In the genomic region with DNA sequence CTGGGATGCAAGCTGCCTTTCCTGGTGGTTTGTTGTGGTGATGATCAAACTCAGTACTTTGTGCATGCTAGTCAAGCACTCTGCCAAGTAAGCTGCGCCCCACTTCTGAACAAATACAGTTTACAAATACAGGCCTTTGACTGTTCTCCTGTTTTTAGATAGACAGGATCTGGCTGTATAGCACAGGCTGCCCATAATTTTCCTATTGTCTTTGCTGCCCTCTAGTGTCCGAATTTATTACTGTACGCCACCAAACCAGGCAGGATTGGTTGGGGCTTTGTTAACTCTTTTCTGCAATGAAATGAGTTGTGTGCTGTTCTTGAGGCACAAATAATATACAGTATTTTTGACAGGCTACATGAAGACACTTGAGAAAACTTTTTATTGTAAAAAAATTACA, we compare ENCODE assay signal across 9 mouse cellular contexts. TPM values are rescaled to one million over a fixed set of nuclear protein-coding genes. Genes with fewer than 3 reads are reported as not detected.
DNase-seq lines count a peak whose midpoint lies in the region; ATAC-seq lines count a peak whose summit lies in the region.
"Had no signal": no experiment of that assay in that cellular context is flagged by ENCODE, and none has a peak within 500 bp of the region (broad histone marks: within the 10 kb centered on the region; RNA-seq: fewer than 3 reads in every experiment).

No protein-coding gene starts in this region.

- 10% methylated on average over 3 of the region's 3 CpGs for WGBS in intestine, embryonic 14.5 days
- WGBS in intestine, embryonic 15.5 days = 15% methylated on average over 3 of the region's 3 CpGs
- WGBS in embryonic facial prominence, embryonic 11.5 days = 20% methylated on average over 3 of the region's 3 CpGs
- WGBS in hindbrain, embryonic 13.5 days = 19% methylated on average over 3 of the region's 3 CpGs
- WGBS in midbrain, embryonic 15.5 days = 22% methylated on average over 3 of the region's 3 CpGs

- H3K27me3 ChIP-seq in intestine, embryonic 14.5 days (replicated peaks; ENCODE audit: control insufficient read depth, insufficient read depth, low read length) = no peaks in the 10 kb centered on the region
- no peaks in the 10 kb centered on the region for H3K27me3 ChIP-seq in intestine, embryonic 15.5 days (replicated peaks)
- H3K27me3 ChIP-seq in embryonic facial prominence, embryonic 11.5 days (ENCODE audit: control insufficient read depth, insufficient read depth, low read length) = no peaks in the 10 kb centered on the region
- H3K27me3 ChIP-seq in hindbrain, embryonic 13.5 days = no peaks in the 10 kb centered on the region
- H3K27me3 ChIP-seq in midbrain, embryonic 15.5 days (replicated peaks) = no peaks in the 10 kb centered on the region

- no peaks in the 10 kb centered on the region for H3K36me3 ChIP-seq in intestine, embryonic 14.5 days (ENCODE audit: control insufficient read depth, insufficient read depth, low read length)
- H3K36me3 ChIP-seq in intestine, embryonic 15.5 days = no peaks in the 10 kb centered on the region
- no peaks in the 10 kb centered on the region for H3K36me3 ChIP-seq in embryonic facial prominence, embryonic 11.5 days (replicated peaks; ENCODE audit: control insufficient read depth, insufficient read depth, low read depth, low read length)
- no peaks in the 10 kb centered on the region for H3K36me3 ChIP-seq in hindbrain, embryonic 13.5 days
- H3K36me3 ChIP-seq in midbrain, embryonic 15.5 days (replicated peaks) = no peaks in the 10 kb centered on the region
- H3K36me3 ChIP-seq: G1E had no signal

- peak; percentile 61 for DNase-seq in intestine, embryonic 14.5 days (ENCODE audit: low spot score)
- DNase-seq in adrenal gland, postnatal 25 days = peak; percentile 5
- peak; percentile 65 for DNase-seq in embryonic facial prominence, embryonic 11.5 days (ENCODE audit: low spot score)
- peak; percentile 55 to 65 for DNase-seq in left cerebral cortex, adult 18-20 months (ENCODE audit: low spot score in 2 of 2)

- no peak; the same call in 1 of the 2 replicates for ATAC-seq in intestine, embryonic 14.5 days (replicated peaks; ENCODE audit: low FRiP score, low TSS enrichment, low read depth)
- no peak for ATAC-seq in intestine, embryonic 15.5 days
- 0 out of 2 replicates have a peak, but pooled peaks have one; percentile 23 for ATAC-seq in embryonic facial prominence, embryonic 11.5 days (replicated peaks; ENCODE audit: insufficient number of reproducible peaks, low FRiP score, low TSS enrichment, low read depth)
- ATAC-seq in hindbrain, embryonic 13.5 days (ENCODE audit: low FRiP score) = peak; percentile 71
- ATAC-seq in midbrain, embryonic 15.5 days (replicated peaks) = peak; percentile 86
- no peak for ATAC-seq in inflammation-experienced regulatory T-cells, adult 6 months

- H3K9ac ChIP-seq in intestine, embryonic 14.5 days (ENCODE audit: low read length) = no peak overlapping the region
- H3K9ac ChIP-seq in intestine, embryonic 15.5 days = no peak overlapping the region
- H3K9ac ChIP-seq in embryonic facial prominence, embryonic 11.5 days (replicated peaks; ENCODE audit: low read length) = no peak overlapping the region
- no peak overlapping the region for H3K9ac ChIP-seq in hindbrain, embryonic 13.5 days
- no peak overlapping the region for H3K9ac ChIP-seq in midbrain, embryonic 15.5 days

- H3K4me1 ChIP-seq in intestine, embryonic 14.5 days (replicated peaks; ENCODE audit: control insufficient read depth, insufficient read depth, low read length) = no peaks in the 10 kb centered on the region
- no peaks in the 10 kb centered on the region for H3K4me1 ChIP-seq in intestine, embryonic 15.5 days (replicated peaks)
- no peaks in the 10 kb centered on the region for H3K4me1 ChIP-seq in embryonic facial prominence, embryonic 11.5 days (ENCODE audit: control insufficient read depth, insufficient read depth, low read length)
- H3K4me1 ChIP-seq in hindbrain, embryonic 13.5 days (replicated peaks) = no peaks in the 10 kb centered on the region
- H3K4me1 ChIP-seq in midbrain, embryonic 15.5 days = no peaks in the 10 kb centered on the region

- H3K4me3 ChIP-seq in intestine, embryonic 14.5 days (ENCODE audit: low read depth, low read length) = no peak overlapping the region
- no peak overlapping the region for H3K4me3 ChIP-seq in intestine, embryonic 15.5 days (replicated peaks)
- H3K4me3 ChIP-seq in embryonic facial prominence, embryonic 11.5 days (ENCODE audit: low read depth, low read length) = no peak overlapping the region
- H3K4me3 ChIP-seq in hindbrain, embryonic 13.5 days = no peak overlapping the region
- no peak overlapping the region for H3K4me3 ChIP-seq in midbrain, embryonic 15.5 days

- no peak overlapping the region for H3K4me2 ChIP-seq in intestine, embryonic 14.5 days (ENCODE audit: low read length)
- H3K4me2 ChIP-seq in intestine, embryonic 15.5 days (replicated peaks) = no peak overlapping the region
- H3K4me2 ChIP-seq in embryonic facial prominence, embryonic 11.5 days (ENCODE audit: low read depth, low read length) = no peak overlapping the region
- no peak overlapping the region for H3K4me2 ChIP-seq in hindbrain, embryonic 13.5 days
- no peak overlapping the region for H3K4me2 ChIP-seq in midbrain, embryonic 15.5 days

- H3K27ac ChIP-seq in intestine, embryonic 14.5 days (ENCODE audit: low read depth) = no peak overlapping the region
- no peak overlapping the region for H3K27ac ChIP-seq in intestine, embryonic 15.5 days
- no peak overlapping the region for H3K27ac ChIP-seq in embryonic facial prominence, embryonic 11.5 days (replicated peaks; ENCODE audit: low read depth, low read length)
- no peak overlapping the region for H3K27ac ChIP-seq in hindbrain, embryonic 13.5 days
- no peak overlapping the region for H3K27ac ChIP-seq in midbrain, embryonic 15.5 days

- H3K9me3 ChIP-seq in intestine, embryonic 14.5 days (ENCODE audit: control insufficient read depth, low read length) = no peaks in the 10 kb centered on the region
- H3K9me3 ChIP-seq in intestine, embryonic 15.5 days = no peaks in the 10 kb centered on the region
- H3K9me3 ChIP-seq in embryonic facial prominence, embryonic 11.5 days (replicated peaks; ENCODE audit: control insufficient read depth, low read length) = no peaks in the 10 kb centered on the region
- H3K9me3 ChIP-seq in hindbrain, embryonic 13.5 days = no peaks in the 10 kb centered on the region
- H3K9me3 ChIP-seq in midbrain, embryonic 15.5 days = no peaks in the 10 kb centered on the region
- H3K9me3 ChIP-seq: G1E had no signal

RNA-seq across cellular contexts. Expression of gene Lrch2, which starts 54.8 kb away (rescaled TPM):
- polyA plus RNA-seq in intestine, embryonic 14.5 days (2014; fragmentation: Nextera tagmentation; extraction: Ambion mirVana) = 7.9 and 9.2 TPM in 2 replicates
- 3.4 and 4.1 TPM in 2 replicates for polyA plus RNA-seq in intestine, embryonic 15.5 days (2015; fragmentation: Nextera tagmentation; extraction: Ambion mirVana)
- 26.9 and 28.7 TPM in 2 replicates for total RNA-seq in adrenal gland, postnatal 25 days (2021)
- 10.9 and 11.1 TPM in 2 replicates for polyA plus RNA-seq in embryonic facial prominence, embryonic 11.5 days (2014; fragmentation: Nextera tagmentation; extraction: Ambion mirVana)
- polyA plus RNA-seq in hindbrain, embryonic 13.5 days (2015; fragmentation: Nextera tagmentation; extraction: Ambion mirVana) = 12.8 and 13.4 TPM in 2 replicates
- 10 to 100 TPM; 23.4 to 23.9 TPM for total RNA-seq in left cerebral cortex, adult 18-20 months (2021)
- 10.6 and 11.4 TPM in 2 replicates for polyA plus RNA-seq in midbrain, embryonic 15.5 days (2015; fragmentation: Nextera tagmentation; extraction: Ambion mirVana)
- not detected for polyA plus RNA-seq in inflammation-experienced regulatory T-cells, adult 6 months (2017; shearing (Covaris generic))
- total RNA-seq: G1E had no signal
- polyA plus RNA-seq: G1E had no signal

Comparison
In these comparisons a context has a peak if more than half of its experiments do, and no peak if none do; other contexts are left out.
1. ATAC-seq: peak in embryonic facial prominence, embryonic 11.5 days (single experiment), hindbrain, embryonic 13.5 days (single experiment) and midbrain, embryonic 15.5 days (single experiment); none in intestine, embryonic 14.5 days (single experiment), intestine, embryonic 15.5 days (single experiment) and inflammation-experienced regulatory T-cells, adult 6 months (single experiment).
2. DNase-seq: peak in every context shown above with its lines; median percentile 65 in embryonic facial prominence, embryonic 11.5 days; 61 in intestine, embryonic 14.5 days; 60 in left cerebral cortex, adult 18-20 months; 5 in adrenal gland, postnatal 25 days.